Mouse (Mus musculus) adrenal gland, postnatal 14 days (tissue): Measurements from ENCODE around the gene Krt12. TPM values are rescaled to one million over a fixed set of nuclear protein-coding genes. Genes with fewer than 3 reads are reported as not detected.

Source experiments
- DNase-seq: peaks from one replicate; pipeline ENCODE4 v3.0.0; 2021; ENCODE audit warnings: mixed read lengths
- long read RNA-seq, 2 experiments: library from polyadenylated mRNA; stranded (forward); transcript quantifications; one replicate each; pipeline ENCODE4 v2.0.0; 2021
- total RNA-seq: library from RNA; stranded (reverse); gene quantifications from 2 replicates; pipeline ENCODE4 v1.2.3, GENCODE M21; 2021

Krt12 gene
- not detected in 2 replicates for total RNA-seq
- long read RNA-seq, experiment 1, result 0 reads
- long read RNA-seq, experiment 2, result 0 reads

DNA sequence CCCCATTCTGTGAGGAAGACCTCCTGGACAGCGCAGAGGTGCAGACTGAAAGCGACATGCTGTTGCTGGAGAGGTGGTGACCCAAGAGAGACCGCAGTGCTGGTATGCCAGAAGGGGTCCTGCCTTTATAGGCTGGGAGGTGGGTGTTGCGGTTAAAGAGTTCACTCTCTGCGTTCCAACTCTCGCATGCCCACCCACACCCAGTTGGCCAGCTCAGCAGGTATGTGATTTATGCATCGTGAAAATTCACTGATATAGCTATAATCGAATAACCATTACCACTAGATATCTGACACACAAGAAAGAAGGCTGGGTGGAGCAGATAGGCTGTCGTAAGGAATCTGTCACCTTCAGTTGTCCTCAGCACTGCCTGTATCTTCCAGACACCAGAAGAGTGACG, at the start of gene Krt12:
Krt12 (minus strand) TSS at position 101 of the 400 bp plus-strand sequence.
- no peak for DNase-seq

DNA sequence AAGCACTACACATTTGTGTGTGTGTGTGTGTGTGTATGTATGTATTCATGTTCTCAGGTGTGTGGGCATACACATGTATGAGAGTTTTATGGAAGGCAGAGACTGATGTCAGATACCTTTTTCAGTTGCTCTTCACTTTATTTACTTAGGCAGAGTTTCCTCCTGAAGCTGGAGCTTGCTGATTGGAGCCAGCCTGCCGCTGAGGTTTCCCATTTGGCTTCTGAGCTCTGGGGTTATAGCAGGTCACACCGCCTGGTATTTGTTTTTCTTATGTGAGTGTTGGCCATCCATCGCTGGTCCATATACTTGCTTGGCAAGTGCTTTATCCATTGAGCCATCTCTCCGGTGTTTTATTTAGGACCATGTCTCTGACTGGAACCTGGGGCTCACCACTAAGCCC, 47.2 kb upstream of the Krt12 start:
- DNase-seq, result no peak

DNA sequence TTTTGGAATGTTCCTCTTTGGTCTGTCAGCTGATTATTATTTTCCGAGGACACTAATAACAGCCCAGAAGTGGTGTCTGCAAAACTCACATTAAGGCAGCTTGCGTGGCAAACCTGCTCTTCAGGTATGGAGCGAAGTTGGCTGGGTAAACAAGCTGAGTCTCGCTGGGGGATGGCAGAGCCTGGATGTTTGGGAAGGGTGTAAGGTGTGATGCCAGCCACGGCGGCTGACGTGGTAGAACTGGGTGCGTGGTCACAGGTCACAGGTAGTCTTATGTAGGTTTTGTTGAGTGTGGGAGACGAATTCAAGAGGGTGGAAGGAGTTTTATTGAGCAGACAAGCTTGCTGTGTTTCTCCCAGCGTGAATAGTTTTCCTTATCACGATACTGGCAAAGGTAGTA, 46.5 kb upstream of the Krt12 start:
- DNase-seq, result no peak

DNA sequence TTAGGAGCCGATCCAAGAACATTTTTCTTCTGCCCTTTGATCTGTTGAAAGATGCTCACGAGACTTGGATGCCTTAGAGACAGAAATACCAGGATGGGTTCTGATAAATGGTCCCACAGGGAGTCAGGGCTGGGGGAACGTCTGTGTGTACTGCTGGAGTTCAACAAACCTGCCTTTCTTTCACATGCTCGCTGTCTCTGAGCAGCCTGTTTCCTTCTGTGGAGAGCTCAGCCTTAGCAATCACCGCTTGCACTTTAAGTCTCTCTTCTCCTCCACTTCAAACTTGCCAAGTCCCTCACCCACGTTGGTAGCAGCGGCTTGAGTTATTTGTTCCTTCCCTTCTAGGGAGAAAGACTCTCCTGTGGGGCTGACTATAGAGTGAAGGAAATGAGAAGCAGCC, 44.3 kb upstream of the Krt12 start:
- no peak for DNase-seq

DNA sequence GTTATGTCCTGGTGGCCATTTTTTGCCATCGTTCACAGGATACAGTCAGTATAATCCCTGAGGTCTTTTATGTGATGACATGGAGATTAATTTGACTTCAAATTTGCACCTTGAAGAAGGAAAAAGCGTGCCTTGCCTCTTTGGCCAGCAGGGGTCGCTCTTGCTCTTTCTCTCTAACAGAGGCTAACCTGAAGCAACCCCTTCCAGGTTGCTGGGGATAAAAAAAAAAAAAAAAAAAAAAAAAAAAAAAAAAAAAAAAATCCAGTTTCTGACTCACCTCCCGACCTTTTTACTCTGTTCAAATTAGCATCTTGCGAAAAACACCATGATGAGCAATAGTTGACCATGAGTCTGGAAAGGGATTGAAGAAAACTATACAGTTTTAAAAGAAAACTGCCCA, 42.8 kb upstream of the Krt12 start:
- peak; percentile 91 for DNase-seq

DNA sequence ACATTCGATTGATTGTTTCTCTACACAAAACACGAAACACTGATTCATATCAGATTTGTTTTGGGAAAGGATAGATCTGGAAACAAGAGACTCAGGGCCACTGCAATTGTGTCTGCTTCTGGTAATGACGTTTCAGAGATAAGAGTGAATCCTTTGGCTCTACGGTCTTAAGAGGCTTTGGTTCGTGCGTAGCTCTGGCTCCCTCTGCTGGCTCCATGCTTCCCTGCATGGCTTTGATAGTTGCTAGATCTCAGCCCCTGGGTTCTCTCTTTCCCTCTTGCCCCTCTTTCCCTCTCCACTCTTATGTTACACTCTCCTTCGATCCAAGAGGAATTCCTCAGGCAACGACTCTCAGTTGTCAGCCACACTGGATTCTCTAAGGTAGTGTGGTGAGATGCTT, 41.1 kb upstream of the Krt12 start:
- DNase-seq, result peak; percentile 75

DNA sequence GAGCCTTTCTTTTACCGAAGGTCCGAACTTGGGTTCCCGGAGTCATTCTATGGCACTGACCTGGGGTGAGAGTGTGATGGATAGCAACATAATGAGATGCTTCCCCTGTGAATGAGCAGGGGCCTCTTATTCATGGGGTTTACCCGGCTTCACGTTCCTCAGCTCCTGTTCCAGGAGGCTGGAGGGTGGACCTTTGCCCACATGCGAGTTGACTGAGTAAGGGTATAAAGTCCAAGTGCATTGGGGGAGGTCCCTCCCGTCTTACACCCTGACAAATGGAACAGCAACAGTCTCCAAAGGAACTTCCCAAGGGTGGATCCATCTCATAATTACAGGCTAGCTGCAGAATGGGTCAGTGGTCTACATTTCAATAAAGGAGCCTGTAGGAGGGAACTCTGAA, 39.7 kb upstream of the Krt12 start:
- DNase-seq, result no peak

DNA sequence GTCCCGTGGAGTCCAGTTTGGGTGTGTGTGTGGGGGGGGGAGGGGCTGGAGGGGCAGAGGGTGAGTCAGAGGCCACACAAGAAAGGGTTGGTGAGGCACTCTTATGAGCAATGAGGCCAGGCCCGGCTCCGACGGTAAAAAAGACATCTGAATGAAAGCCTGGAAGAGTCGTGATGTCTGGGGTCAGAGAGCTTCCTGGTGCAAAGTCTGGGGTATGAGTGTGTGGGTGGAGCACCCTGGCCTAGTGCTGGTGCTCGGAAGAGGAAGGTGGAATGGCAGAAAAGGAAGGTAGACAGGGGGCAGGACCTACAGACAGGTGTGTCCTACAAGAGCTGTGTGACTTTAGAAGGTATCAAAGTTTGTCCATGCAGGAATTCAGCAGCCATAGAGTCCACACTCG, 36.8 kb upstream of the Krt12 start:
- no peak for DNase-seq

DNA sequence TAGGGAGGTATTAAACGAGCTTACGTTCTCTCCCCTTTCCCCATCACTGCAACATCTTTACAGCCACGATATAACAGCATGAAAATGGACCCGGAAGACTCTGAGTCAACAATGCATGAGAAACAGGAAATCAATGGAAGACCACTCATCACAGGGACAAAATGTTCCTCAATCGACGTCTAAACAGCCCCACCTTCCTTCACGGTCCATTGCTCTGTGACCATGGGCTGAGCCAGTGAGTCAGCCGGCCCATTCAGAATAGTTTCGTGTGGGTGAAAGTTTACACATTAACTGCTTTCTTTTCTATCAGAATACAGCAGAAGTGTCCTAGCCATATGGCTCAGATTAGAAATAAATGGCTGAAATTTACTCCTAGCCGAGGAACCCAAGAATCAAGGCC, 32.7 kb upstream of the Krt12 start:
- no peak for DNase-seq

DNA sequence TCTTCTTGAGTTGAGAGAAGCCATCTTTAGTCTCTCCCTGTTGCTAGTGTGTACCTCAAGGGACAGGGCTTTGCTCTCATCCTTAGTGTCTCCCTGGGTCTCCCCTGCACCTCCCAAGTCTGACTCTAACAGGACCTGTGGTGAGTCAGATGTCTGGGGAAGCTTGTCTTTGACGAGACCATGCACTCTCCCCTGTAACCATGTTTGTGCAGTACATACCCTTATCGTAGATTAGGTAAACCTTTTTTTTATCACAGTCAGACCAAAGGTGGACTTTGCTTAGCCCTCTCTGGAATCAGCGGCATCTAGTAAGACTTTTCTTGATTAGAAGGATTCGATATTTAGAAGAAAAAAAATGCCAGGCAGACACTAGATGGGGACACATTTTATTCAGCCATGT, 32.0 kb upstream of the Krt12 start:
- no peak for DNase-seq

DNA sequence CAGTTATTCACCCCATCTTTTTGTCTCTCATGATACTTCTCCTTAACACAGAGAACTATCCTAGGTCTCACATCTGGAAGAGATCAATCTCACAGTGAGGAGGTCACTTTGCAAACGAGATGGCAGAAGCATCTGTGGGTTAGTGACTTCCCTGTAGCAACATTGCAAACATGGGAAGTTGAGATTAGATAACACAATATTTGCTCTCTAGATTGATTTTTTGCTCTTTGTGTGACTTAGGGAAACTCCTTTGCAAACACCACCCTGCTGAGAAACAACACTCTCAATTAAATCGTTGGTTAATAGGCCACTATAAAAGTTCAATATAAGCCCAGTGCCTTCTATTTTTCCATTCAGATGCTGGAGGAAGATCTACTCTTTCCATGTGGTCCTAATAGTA, 26.7 kb upstream of the Krt12 start:
- no peak for DNase-seq

DNA sequence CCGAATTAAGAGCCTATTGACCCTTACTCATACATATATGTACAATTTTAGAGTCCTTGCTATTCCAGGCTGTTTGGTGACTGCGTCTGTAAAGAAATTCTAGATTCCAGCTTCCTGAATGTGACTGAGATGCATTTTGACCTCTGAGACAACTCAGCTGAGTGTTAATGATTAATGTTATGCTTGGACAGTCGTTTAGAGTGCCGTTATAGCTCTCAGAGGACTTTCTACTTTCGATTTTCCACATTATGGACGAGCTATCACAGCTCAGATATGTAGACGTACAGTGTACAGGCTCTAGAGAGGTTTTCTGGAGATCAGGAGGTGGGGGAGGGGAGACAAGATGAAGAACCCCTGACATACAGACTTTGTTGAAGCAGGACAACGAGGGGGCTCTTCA, 19.2 kb upstream of the Krt12 start:
- DNase-seq, result no peak

DNA sequence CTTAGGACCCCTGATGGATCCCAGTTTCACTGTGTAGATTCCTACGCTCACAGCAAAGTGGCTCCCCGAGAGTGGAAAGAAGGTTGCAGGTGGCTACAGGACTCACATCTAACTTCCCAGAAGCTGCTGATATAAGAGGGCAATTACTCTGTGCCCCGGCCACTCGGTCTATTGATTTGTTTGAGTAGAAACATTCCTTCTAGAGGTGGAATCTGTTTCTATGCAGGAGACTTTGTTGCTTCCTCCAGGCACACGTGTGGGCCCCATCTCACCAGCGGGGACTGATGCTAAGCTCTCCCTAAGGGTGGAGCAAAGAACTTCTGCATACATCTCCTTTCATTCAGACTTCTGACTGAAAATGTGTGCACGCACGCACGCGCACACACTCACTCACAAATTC, 17.4 kb upstream of the Krt12 start:
- no peak for DNase-seq

DNA sequence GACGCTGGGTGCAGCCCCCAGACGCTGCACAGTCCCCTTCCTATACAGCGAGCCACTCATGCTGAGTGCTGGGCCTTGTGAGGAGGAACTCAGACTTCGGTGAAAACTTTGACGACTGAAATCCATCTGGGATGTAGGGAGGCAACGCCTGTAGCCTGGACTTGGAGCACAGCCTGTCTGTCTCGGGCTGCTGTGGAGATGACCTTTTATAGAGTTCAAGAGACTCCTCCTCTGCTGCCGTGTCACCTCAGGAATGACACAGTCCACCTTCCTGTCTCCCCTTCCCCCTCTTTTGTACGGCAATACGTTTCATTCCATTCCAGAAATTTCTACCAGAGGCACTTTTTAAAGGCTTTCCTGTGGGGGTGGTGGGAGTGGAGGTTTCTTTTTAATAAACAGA, 15.9 kb upstream of the Krt12 start, which contains the start of gene Krt20:
Krt20 (minus strand) TSS at position 179 of the 400 bp plus-strand sequence.
- DNase-seq, result no peak

DNA sequence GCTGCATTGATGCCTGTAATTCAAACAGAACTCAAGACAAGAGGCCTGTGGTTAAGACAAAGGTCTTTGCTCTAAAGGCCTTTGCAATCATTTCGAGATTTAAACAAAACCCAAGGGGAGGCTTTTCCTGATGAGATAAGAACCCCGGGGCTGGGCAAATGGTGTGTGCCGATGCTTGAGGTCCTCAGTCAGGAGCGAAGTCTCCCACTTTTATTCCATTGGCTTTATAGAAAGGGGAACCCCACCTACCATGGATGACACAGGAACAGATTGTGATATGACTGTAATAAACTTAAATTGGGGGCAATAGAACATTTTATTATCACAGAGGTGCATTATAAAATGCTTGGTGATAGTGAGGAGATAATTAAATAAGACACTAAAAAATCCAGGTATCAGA, 14.6 kb upstream of the Krt12 start:
- no peak for DNase-seq

DNA sequence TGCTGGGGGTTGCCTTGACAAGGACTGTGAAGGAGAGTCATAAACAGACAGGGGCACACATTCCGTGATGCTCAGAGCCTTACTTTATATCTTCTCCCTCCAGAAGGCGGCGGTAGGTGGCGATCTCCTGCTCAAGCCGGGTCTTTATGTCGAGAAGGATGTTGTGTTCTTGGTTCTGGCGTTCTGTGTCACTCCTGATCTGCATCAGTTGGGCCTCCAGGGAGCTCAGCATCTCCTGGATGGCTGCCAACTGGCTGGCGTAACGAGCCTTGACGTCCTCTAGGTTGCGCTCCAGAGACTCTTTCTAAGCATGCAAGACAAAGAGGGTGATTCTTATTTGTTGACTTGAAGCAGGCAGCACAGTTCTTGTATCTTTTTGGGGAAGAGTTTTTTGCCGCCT, 8.6 kb upstream of the Krt12 start:
- peak; percentile 41 for DNase-seq

DNA sequence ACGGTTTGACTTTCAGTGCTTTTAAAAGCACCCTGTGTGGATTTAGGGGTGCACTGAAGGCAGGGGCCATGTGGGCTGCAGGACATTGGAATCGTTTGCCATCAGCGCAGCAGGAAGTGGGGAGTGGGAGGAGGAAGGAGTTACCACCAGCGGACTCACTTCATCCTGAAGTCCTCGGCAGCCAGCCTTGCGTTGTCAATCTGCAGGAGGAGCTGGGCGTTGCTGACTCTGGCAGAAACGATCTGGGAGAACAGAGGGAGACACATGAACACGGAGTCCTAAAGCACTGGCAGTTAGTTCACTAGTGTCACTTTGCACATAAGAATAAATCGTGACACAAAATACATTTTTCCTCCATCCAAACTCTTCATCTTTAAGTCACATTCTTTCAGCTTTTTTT, 1.5 kb downstream of the Krt12 start:
- no peak for DNase-seq

DNA sequence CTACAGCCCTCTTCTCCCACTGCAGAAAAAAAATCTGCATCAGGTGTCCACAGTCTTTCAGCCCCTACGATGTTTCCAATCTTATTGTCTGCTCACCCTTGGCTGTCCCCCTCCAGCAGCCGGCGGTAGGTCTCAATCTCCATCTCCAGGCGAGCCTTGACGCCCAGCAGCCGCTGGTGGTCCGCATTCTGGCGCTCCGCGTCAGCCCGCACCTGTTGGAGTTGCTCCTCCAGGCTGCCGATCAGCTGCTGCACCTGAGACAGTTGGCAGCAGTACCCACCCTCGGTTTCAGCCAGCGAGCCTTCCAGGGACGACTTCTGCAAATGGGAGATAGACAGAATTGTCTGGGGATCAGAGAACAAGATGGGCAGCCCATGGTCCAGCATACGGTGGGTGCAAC, 4.2 kb downstream of the Krt12 start:
- no peak for DNase-seq

DNA sequence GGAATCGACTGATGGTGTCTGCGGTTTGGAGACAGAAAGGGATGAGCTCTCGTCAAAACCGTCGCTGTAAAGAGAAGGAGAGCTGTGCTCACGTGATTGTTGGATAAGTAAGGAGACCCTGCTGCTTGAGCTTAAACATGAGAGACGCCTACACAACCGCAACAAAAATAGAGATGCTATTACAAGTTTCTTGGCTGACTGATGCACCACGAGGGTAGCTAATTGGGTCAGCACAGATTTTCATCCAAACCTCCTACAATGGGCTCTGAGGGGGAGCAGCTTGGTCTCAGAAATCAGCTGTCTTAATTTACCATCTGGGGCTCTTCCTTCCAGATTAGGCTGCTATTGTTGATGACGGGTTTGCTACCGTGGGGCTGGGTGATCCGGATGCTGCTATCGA, 5.2 kb downstream of the Krt12 start:
- no peak for DNase-seq

DNA sequence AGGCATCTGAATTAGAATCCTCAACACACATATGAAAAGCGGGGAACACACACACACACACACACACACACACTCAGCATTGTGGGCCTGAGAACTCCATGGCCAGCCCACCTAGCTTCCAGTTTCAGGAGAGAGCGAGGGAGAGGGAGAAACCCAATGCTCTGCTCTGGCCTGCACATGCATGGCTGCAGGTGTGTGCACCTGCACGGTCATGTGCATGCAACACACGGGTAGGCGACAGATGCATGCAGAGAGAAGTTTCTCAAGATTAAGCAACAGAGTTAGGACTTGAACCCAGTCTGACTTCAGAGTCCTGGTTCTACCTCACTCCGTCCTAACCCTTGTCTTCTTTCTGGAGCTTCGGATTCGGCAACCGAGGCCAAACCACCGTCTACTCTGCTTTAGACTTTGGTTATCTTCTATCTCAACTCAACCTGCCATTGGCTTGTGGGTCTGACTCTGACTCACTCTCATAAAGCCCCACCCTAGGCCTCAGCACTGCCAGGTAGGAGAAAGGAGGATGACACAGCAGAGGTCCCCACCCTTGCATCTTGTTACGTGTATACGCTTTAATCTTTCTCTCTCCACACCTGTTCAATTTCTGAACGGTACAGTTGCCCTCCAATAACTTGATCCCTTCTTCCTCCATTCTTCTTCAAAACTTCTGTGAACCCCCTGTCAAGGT, 7.5 kb downstream of the Krt12 start:
- no peak for DNase-seq

DNA sequence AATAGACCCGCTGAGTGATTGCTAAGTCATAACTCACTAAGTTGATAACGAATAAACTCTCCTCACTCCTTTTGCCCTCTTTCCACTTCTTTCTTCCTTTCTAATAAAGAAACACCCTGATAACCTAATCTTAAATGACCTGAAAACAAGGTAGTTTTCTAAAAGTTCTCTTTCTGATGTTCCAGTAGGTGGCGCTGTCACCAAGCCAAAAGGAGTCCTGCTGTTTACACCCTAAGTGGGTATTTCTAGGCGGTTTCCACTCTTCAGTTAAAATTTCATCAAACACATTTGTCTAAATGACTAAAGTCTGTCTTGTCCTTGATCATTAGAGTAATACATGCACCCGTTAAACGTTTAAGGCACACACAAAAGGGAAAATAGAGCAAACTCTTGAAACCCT, 8.8 kb downstream of the Krt12 start:
- peak; percentile 65 for DNase-seq

DNA sequence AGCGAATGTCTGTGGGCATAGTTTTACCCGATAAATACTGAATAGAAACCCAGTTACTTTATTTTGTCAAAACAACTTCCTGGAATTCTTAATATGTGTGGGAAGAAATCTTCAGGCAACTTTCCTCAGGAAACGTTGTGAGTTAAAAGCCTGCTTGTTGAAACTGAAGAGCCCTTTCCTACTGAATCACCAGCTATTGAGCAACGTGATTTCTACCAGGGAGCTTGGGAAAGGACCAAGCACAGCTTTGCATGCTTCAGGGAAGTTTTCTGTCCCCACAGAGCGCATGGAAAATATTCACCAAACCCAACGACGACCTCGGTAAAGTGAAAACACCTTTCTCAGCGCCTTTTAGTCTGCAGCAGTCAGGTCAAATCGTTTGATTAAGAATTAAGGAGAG, 15.9 kb downstream of the Krt12 start:
- no peak for DNase-seq

DNA sequence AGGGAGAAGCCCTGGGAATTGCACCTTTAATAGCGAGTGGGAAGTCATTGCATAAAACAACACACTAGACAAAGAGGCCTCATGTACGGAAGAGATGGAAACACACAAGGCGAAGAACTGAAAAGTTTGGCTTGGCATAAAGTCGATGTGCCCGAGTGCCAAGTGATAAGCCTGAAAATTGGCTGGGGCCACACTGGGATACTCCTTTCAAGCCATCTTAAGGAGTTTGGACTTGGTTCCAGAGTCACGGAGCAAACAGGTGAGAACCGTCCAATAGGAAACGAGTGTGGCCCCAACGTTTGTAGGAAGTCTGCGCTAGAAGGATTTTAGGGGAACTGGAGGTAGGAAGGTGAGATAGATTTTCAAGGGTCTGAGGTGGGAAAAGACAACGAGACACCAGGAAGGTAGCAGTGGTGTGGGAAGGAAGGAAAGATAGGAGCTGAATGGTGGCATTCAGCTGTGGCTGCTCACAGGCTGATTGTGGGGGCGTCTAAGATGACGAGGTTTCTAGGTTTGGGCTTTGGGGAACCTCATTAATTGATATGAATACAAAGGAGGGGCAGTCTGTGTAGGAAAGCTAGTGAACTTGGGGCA, 22.0 kb downstream of the Krt12 start:
- DNase-seq, result no peak

DNA sequence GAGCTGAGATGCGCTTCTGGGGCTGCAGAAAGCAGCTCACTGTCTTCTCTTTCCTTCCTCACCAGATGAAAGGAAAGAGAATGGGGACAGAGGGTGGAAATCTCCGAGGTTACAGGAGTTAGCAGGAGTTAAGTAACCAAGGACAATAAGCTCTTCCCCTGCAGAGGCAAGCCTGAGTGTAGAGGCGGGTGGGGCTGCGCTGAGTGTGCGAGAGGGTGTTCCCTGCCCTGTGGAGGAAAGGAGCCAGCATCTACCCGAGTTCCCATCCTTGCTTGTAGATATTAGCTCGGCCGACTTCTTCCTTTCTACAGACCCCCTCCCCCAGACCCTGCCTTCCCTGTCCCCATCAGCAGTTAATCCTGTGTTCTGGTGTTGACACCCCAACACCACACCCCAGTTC, 23.2 kb downstream of the Krt12 start:
- no peak for DNase-seq

DNA sequence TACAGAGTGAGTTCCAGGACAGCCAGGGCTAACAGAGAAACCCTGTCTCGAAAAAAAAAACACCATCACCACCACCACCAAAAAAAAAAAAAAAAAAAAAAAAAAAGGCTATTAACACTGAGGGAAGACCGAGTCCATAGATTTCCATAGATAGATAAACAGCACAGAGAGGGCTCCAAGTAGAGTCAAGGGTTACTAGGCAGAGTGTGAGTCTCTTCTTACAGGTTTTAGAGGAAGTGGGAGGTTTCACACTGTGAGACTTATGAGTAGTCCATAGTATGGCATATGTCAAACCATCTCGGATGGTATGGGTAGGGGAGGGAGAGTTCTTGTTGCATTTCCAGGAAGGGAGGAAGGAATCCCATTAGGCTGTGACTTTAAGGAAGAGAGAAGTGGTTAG, 24.0 kb downstream of the Krt12 start:
- no peak for DNase-seq
